Comparison of ENCODE assay signal across 15 mouse cellular contexts in genomic region chr15:6577971-6578370, GRCm38 (mm10). TPM values are rescaled to one million over a fixed set of nuclear protein-coding genes. Genes with fewer than 3 reads are reported as not detected.
DNase-seq lines count a peak whose midpoint lies in the region; ATAC-seq lines count a peak whose summit lies in the region.
"Had no signal": no experiment of that assay in that cellular context is flagged by ENCODE, and none has a peak within 500 bp of the region (broad histone marks: within the 10 kb centered on the region; RNA-seq: fewer than 3 reads in every experiment).

No protein-coding gene starts in this region.

- no peak overlapping the region for H3K4me3 ChIP-seq in liver, embryonic 16.5 days (ENCODE audit: low read depth, low read length)
- no peak overlapping the region for H3K4me3 ChIP-seq in kidney, embryonic 15.5 days (replicated peaks)
- H3K4me3 ChIP-seq: forebrain, embryonic 10.5 days; limb, embryonic 15.5 days; midbrain, embryonic 10.5 days had no signal

- no peaks in the 10 kb centered on the region for H3K9me3 ChIP-seq in liver, embryonic 16.5 days (replicated peaks; ENCODE audit: control insufficient read depth, low read length)
- H3K9me3 ChIP-seq in kidney, embryonic 15.5 days (replicated peaks), result no peaks in the 10 kb centered on the region
- H3K9me3 ChIP-seq: forebrain, embryonic 10.5 days; limb, embryonic 15.5 days; midbrain, embryonic 10.5 days had no signal

- 0 out of 2 replicates have a peak, but pooled peaks have one; percentile 13 for ATAC-seq in liver, embryonic 16.5 days (ENCODE audit: low read depth)
- ATAC-seq in kidney, embryonic 15.5 days (replicated peaks; ENCODE audit: low FRiP score), result no peak
- ATAC-seq: intestine, postnatal 0 days had no signal

- peak overlapping the region; percentile 12; the same call in 1 of the 2 replicates for H3K4me2 ChIP-seq in liver, embryonic 16.5 days (ENCODE audit: low read depth, low read length)
- no peak overlapping the region for H3K4me2 ChIP-seq in kidney, embryonic 15.5 days
- H3K4me2 ChIP-seq: limb, embryonic 15.5 days had no signal

- no peak overlapping the region for H3K9ac ChIP-seq in liver, embryonic 16.5 days (ENCODE audit: low read depth, low read length)
- H3K9ac ChIP-seq in kidney, embryonic 15.5 days, result no peak overlapping the region
- H3K9ac ChIP-seq: limb, embryonic 15.5 days had no signal

- intact Hi-C loops in heart, postnatal 10 days (cut with DNase I), result loop anchor here (10.0 kb wide), 1 partner anchor 143 kb away; no protein-coding TSS in a partner anchor

- peaks cover 7% of the 10 kb centered on the region for H3K4me1 ChIP-seq in liver, embryonic 16.5 days (ENCODE audit: control insufficient read depth, low read depth, low read length)
- no peaks in the 10 kb centered on the region for H3K4me1 ChIP-seq in kidney, embryonic 15.5 days
- H3K4me1 ChIP-seq: midbrain, embryonic 10.5 days had no signal

- 11% methylated on average over 9 of the region's 9 CpGs for WGBS in liver, embryonic 16.5 days (ENCODE audit: insufficient replicate concordance)
- WGBS in kidney, embryonic 15.5 days, result 65% methylated on average over 9 of the region's 9 CpGs

- no peaks in the 10 kb centered on the region for H3K36me3 ChIP-seq in liver, embryonic 16.5 days (ENCODE audit: control insufficient read depth, insufficient read depth)
- no peaks in the 10 kb centered on the region for H3K36me3 ChIP-seq in kidney, embryonic 15.5 days
- H3K36me3 ChIP-seq: forebrain, embryonic 10.5 days; limb, embryonic 15.5 days; midbrain, embryonic 10.5 days had no signal

- no peak overlapping the region for H3K27ac ChIP-seq in liver, embryonic 16.5 days (ENCODE audit: low read length)
- H3K27ac ChIP-seq in kidney, embryonic 15.5 days, result no peak overlapping the region
- H3K27ac ChIP-seq: forebrain, embryonic 10.5 days; limb, embryonic 15.5 days; midbrain, embryonic 10.5 days had no signal

- peak; percentile 90 for DNase-seq in heart, adult 11 months
- DNase-seq in heart, postnatal 10 days, result no peak
- DNase-seq in thymus, postnatal 0 days (ENCODE audit: low spot score), result peak; percentile 53
- DNase-seq in thymus, postnatal 10 days (ENCODE audit: low spot score in 2 of 2), result no peak
- no peak for DNase-seq in left cerebral cortex, adult 8-10 months (ENCODE audit: low spot score in 2 of 2)
- no peak for DNase-seq in layer of hippocampus, adult 8-10 months (ENCODE audit: low spot score in 2 of 2)
- DNase-seq: B cell, adult 2 months; cerebellum, adult 9-11 months; heart, postnatal 4 days had no signal

- no peaks in the 10 kb centered on the region for H3K27me3 ChIP-seq in liver, embryonic 16.5 days (ENCODE audit: control insufficient read depth, insufficient read depth, low read depth, low read length)
- no peaks in the 10 kb centered on the region for H3K27me3 ChIP-seq in kidney, embryonic 15.5 days
- H3K27me3 ChIP-seq: limb, embryonic 15.5 days had no signal

RNA-seq across cellular contexts. Expression of gene Fyb, which starts 55.3 kb away (rescaled TPM):
- total RNA-seq in heart, postnatal 10 days (2021), result 10 to 100 TPM; 10.3 to 13.2 TPM
- polyA plus RNA-seq in thymus, postnatal 0 days (2015; fragmentation: Nextera tagmentation; extraction: Ambion mirVana), result 209 and 242 TPM in 2 replicates
- 20.9 and 21.9 TPM in 2 replicates for polyA plus RNA-seq in liver, embryonic 16.5 days (2015; fragmentation: Nextera tagmentation; extraction: Ambion mirVana)
- total RNA-seq in left cerebral cortex, adult 8-10 months (2022), result 10 to 100 TPM in 3 of 4 experiments, 1 to 10 TPM in 1; 6.3 to 17.3 (median 13.4) TPM
- polyA plus RNA-seq in kidney, embryonic 15.5 days (2015; fragmentation: Nextera tagmentation; extraction: Ambion mirVana), result 4.2 and 4.4 TPM in 2 replicates
- 10 to 100 TPM in 2 of 4 experiments, 1 to 10 TPM in 2; 6.0 to 32.8 (median 16.2) TPM for total RNA-seq in layer of hippocampus, adult 8-10 months (2022)

Comparison
In these comparisons a context has a peak if more than half of its experiments do, and no peak if none do; other contexts are left out.
1. DNase-seq: peak in heart, adult 11 months (single experiment) and thymus, postnatal 0 days (single experiment); none in heart, postnatal 10 days (0 of 2), thymus, postnatal 10 days (0 of 2), left cerebral cortex, adult 8-10 months (0 of 2) and layer of hippocampus, adult 8-10 months (0 of 2).